Mouse (Mus musculus) kidney, embryonic 15.5 days (tissue): ENCODE measurements at regions not wholly inside any gene's neighbourhood (a gene's known extent, or its start where the extent isn't known, plus 50 kb on each side); places are given as distances from the start of the nearest gene placed in this dataset.
"Not testable (repeated sequence)": the region's sequence is repeated elsewhere in the genome, so short reads cannot be mapped to it uniquely, and the experiment has no call there.

Source experiments
- ATAC-seq: fragments of 200-750 bp; cut with Nextera tagmentation; replicated peaks from 2 replicates; pipeline ENCODE4 v1.8.0; 2017; ENCODE audit warnings: moderate TSS enrichment; ENCODE audit not compliant: low FRiP score
- H3K27ac ChIP-seq: fragments of 300-500 bp; sonication (generic); 2 replicates; pipeline ENCODE4 v1.5.1; 2015; ENCODE audit warnings: mild to moderate bottlenecking, inconsistent platforms
- H3K27me3 ChIP-seq: fragments of 300-500 bp; sonication (generic); 2 replicates; pipeline ENCODE4 v1.6.1; 2015; ENCODE audit warnings: inconsistent platforms
- H3K36me3 ChIP-seq: fragments of 300-500 bp; sonication (generic); 2 replicates; pipeline ENCODE4 v1.6.1; 2015; ENCODE audit warnings: inconsistent platforms
- H3K4me1 ChIP-seq: fragments of 300-500 bp; sonication (generic); 2 replicates; pipeline ENCODE4 v1.6.1; 2015; ENCODE audit warnings: inconsistent platforms
- H3K4me2 ChIP-seq: fragments of 300-500 bp; sonication (generic); 2 replicates; pipeline ENCODE4 v1.6.1; 2015; ENCODE audit warnings: moderate library complexity, mild to moderate bottlenecking, inconsistent platforms
- H3K4me3 ChIP-seq: fragments of 300-500 bp; sonication (generic); replicated peaks from 2 replicates; pipeline ENCODE4 v1.5.1; 2015; ENCODE audit warnings: mild to moderate bottlenecking, inconsistent platforms
- H3K9ac ChIP-seq: fragments of 300-500 bp; sonication (generic); 2 replicates; pipeline ENCODE4 v1.6.1; 2015; ENCODE audit warnings: mild to moderate bottlenecking, inconsistent platforms
- H3K9me3 ChIP-seq: fragments of 300-500 bp; sonication (generic); replicated peaks from 2 replicates; pipeline ENCODE4 v1.6.1; 2016; ENCODE audit warnings: inconsistent platforms
- WGBS: fragments of 180-500 bp; shearing (Covaris S2); methylation state at CpG from one replicate; pipeline ENCODE4 v1.1.7; 2015; ENCODE audit warnings: mixed read lengths; 5-methylcytosine and 5-hydroxymethylcytosine counted together

- ATAC-seq = peak; percentile 62; the same call in 1 of the 2 replicates
These were observed 59.9 kb upstream of the Bend4 start for GRCm38 (mm10) chr5:67487965-67488409.

GRCm38 (mm10) chr5:67490709-67491108 is 62.6 kb upstream of the Bend4 start:
- not testable (repeated sequence) for ATAC-seq, H3K9me3 ChIP-seq, H3K9ac ChIP-seq, H3K4me3 ChIP-seq, H3K27me3 ChIP-seq, H3K36me3 ChIP-seq, H3K4me2 ChIP-seq, H3K27ac ChIP-seq
- H3K4me1 ChIP-seq = peaks cover 12% of the 10 kb centered on the region

More at GRCm38 (mm10) chr5:67487965-67488409, 59.9 kb upstream of the Bend4 start:
- no peaks in the 10 kb centered on the region for H3K36me3 ChIP-seq
- 22% methylated on average over 11 of the region's 11 CpGs for WGBS
- H3K9me3 ChIP-seq = no peaks in the 10 kb centered on the region
- H3K4me1 ChIP-seq = peaks cover 10% of the 10 kb centered on the region
- no peak overlapping the region for H3K4me3 ChIP-seq
- no peak overlapping the region for H3K4me2 ChIP-seq
- H3K27ac ChIP-seq = no peak overlapping the region
- no peaks in the 10 kb centered on the region for H3K27me3 ChIP-seq
- H3K9ac ChIP-seq = no peak overlapping the region

GRCm38 (mm10) chr5:67492893-67493302 is 64.8 kb upstream of the Bend4 start:
- 33% methylated on average over 9 of the region's 9 CpGs for WGBS
- H3K9me3 ChIP-seq = no peaks in the 10 kb centered on the region
- ATAC-seq = peak; percentile 56; the same call in 1 of the 2 replicates

GRCm38 (mm10) chr5:67496710-67497109 is 68.6 kb upstream of the Bend4 start:
- WGBS = 84% methylated on average over 7 of the region's 7 CpGs
- Histone ChIP-seq H3K9ac (no peak overlapping the region), H3K27me3 (no peaks in the 10 kb centered on the region), H3K27ac (no peak overlapping the region), H3K4me1 (peaks cover 5% of the 10 kb centered on the region), H3K4me2 (no peak overlapping the region), H3K36me3 (no peaks in the 10 kb centered on the region), H3K4me3 (no peak overlapping the region), H3K9me3 (no peaks in the 10 kb centered on the region)
- ATAC-seq = no peak

More at GRCm38 (mm10) chr5:67492893-67493302, 64.8 kb upstream of the Bend4 start:
- Histone ChIP-seq H3K4me1 (peaks cover 9% of the 10 kb centered on the region), H3K9ac (no peak overlapping the region), H3K27me3 (no peaks in the 10 kb centered on the region), H3K4me3 (no peak overlapping the region), H3K36me3 (no peaks in the 10 kb centered on the region), H3K4me2 (no peak overlapping the region), H3K27ac (no peak overlapping the region)

GRCm38 (mm10) chr5:67520251-67520650 is 87.4 kb upstream of the Shisa3 start:
- no peak overlapping the region for H3K9ac ChIP-seq
- H3K4me1 ChIP-seq = no peaks in the 10 kb centered on the region
- H3K27me3 ChIP-seq = no peaks in the 10 kb centered on the region
- H3K36me3 ChIP-seq = no peaks in the 10 kb centered on the region
- H3K4me2 ChIP-seq = no peak overlapping the region
- WGBS = 90% methylated on average over 5 of the region's 5 CpGs
- H3K4me3 ChIP-seq = no peak overlapping the region
- H3K9me3 ChIP-seq = no peaks in the 10 kb centered on the region
- no peak overlapping the region for H3K27ac ChIP-seq
- no peak for ATAC-seq

GRCm38 (mm10) chr5:67521423-67521912 is 86.2 kb upstream of the Shisa3 start:
- Histone ChIP-seq H3K27me3 (no peaks in the 10 kb centered on the region), H3K36me3 (no peaks in the 10 kb centered on the region), H3K9me3 (no peaks in the 10 kb centered on the region), H3K4me1 (no peaks in the 10 kb centered on the region), H3K9ac (no peak overlapping the region), H3K4me2 (no peak overlapping the region), H3K4me3 (no peak overlapping the region), H3K27ac (no peak overlapping the region)
- ATAC-seq = no peak
- 68% methylated on average over 3 of the region's 3 CpGs for WGBS

- ATAC-seq = no peak
- H3K4me2 ChIP-seq = no peak overlapping the region
- peaks cover 20% of the 10 kb centered on the region for H3K4me1 ChIP-seq
- no peaks in the 10 kb centered on the region for H3K36me3 ChIP-seq
- H3K27me3 ChIP-seq = no peaks in the 10 kb centered on the region
- H3K9me3 ChIP-seq = no peaks in the 10 kb centered on the region
- no peak overlapping the region for H3K9ac ChIP-seq
- H3K4me3 ChIP-seq = no peak overlapping the region
- H3K27ac ChIP-seq = no peak overlapping the region
- 47% methylated on average over 5 of the region's 5 CpGs for WGBS
These were observed 77.5 kb upstream of the Shisa3 start for GRCm38 (mm10) chr5:67530149-67530548.

- no peaks in the 10 kb centered on the region for H3K36me3 ChIP-seq
- no peak overlapping the region for H3K9ac ChIP-seq
- H3K27ac ChIP-seq = no peak overlapping the region
- no peak overlapping the region for H3K4me2 ChIP-seq
- no peak overlapping the region for H3K4me3 ChIP-seq
- peaks cover 20% of the 10 kb centered on the region for H3K4me1 ChIP-seq
- H3K27me3 ChIP-seq = no peaks in the 10 kb centered on the region
- 43% methylated on average over 8 of the region's 8 CpGs for WGBS
- no peak for ATAC-seq
- H3K9me3 ChIP-seq = no peaks in the 10 kb centered on the region
These were observed 76.7 kb upstream of the Shisa3 start for GRCm38 (mm10) chr5:67530957-67531356.

GRCm38 (mm10) chr5:67532351-67532750 is 75.3 kb upstream of the Shisa3 start:
- Histone ChIP-seq H3K9ac (no peak overlapping the region), H3K36me3 (no peaks in the 10 kb centered on the region), H3K27ac (peak overlapping the region; percentile 57), H3K4me1 (peaks cover 20% of the 10 kb centered on the region), H3K9me3 (no peaks in the 10 kb centered on the region), H3K27me3 (no peaks in the 10 kb centered on the region), H3K4me2 (peak overlapping the region; percentile 53), H3K4me3 (peak overlapping the region; percentile 29)
- 3% methylated on average over 12 of the region's 12 CpGs for WGBS
- ATAC-seq = peak; percentile 73

GRCm38 (mm10) chr5:67532756-67533255 is 74.9 kb upstream of the Shisa3 start:
- WGBS = 21% methylated on average over 15 of the region's 15 CpGs
- no peaks in the 10 kb centered on the region for H3K9me3 ChIP-seq
- H3K9ac ChIP-seq = no peak overlapping the region
- H3K36me3 ChIP-seq = no peaks in the 10 kb centered on the region
- ATAC-seq = peak; percentile 76
- peak overlapping the region; percentile 29 for H3K4me3 ChIP-seq
- no peaks in the 10 kb centered on the region for H3K27me3 ChIP-seq
- peak overlapping the region; percentile 53 for H3K4me2 ChIP-seq
- peaks cover 20% of the 10 kb centered on the region for H3K4me1 ChIP-seq
- H3K27ac ChIP-seq = peak overlapping the region; percentile 57

GRCm38 (mm10) chr5:67534056-67534455 is 73.6 kb upstream of the Shisa3 start:
- no peak for ATAC-seq
- H3K27ac ChIP-seq = peak overlapping the region; percentile 33; the same call in 1 of the 2 replicates

GRCm38 (mm10) chr5:67537990-67538389 is 69.7 kb upstream of the Shisa3 start:
- Histone ChIP-seq H3K4me3 (no peak overlapping the region), H3K9me3 (no peaks in the 10 kb centered on the region), H3K36me3 (no peaks in the 10 kb centered on the region), H3K27ac (no peak overlapping the region), H3K27me3 (no peaks in the 10 kb centered on the region), H3K9ac (no peak overlapping the region), H3K4me2 (no peak overlapping the region), H3K4me1 (peaks cover 33% of the 10 kb centered on the region)
- ATAC-seq = no peak
- WGBS = 74% methylated on average over 5 of the region's 5 CpGs

More at GRCm38 (mm10) chr5:67534056-67534455, 73.6 kb upstream of the Shisa3 start:
- no peak overlapping the region for H3K9ac ChIP-seq
- no peak overlapping the region for H3K4me2 ChIP-seq
- H3K36me3 ChIP-seq = no peaks in the 10 kb centered on the region
- H3K4me1 ChIP-seq = peaks cover 27% of the 10 kb centered on the region
- 56% methylated on average over 7 of the region's 7 CpGs for WGBS
- no peaks in the 10 kb centered on the region for H3K9me3 ChIP-seq
- no peak overlapping the region for H3K4me3 ChIP-seq
- no peaks in the 10 kb centered on the region for H3K27me3 ChIP-seq
